In genomic region chr4:41663614-41664013, GRCm38 (mm10) we compare ENCODE assay signal across 16 mouse cellular contexts. TPM values are rescaled to one million over a fixed set of nuclear protein-coding genes. Genes with fewer than 3 reads are reported as not detected.
DNase-seq lines count a peak whose midpoint lies in the region; ATAC-seq lines count a peak whose summit lies in the region.
"Had no signal": no experiment of that assay in that cellular context is flagged by ENCODE, and none has a peak within 500 bp of the region (broad histone marks: within the 10 kb centered on the region; RNA-seq: fewer than 3 reads in every experiment).

No protein-coding gene starts in this region.

- peak overlapping the region; percentile 31; the same call in 1 of the 2 replicates for H3K9ac ChIP-seq in neural tube, embryonic 13.5 days
- no peak overlapping the region for H3K9ac ChIP-seq in hindbrain, embryonic 15.5 days
- H3K9ac ChIP-seq: intestine, embryonic 15.5 days had no signal

- 16% methylated on average over 9 of the region's 9 CpGs for WGBS in heart, embryonic 10.5 days
- WGBS in neural tube, embryonic 13.5 days: 35% methylated on average over 9 of the region's 9 CpGs
- whole genome bisulfite sequencing in hindbrain, embryonic 15.5 days: 33% methylated on average over 9 of the region's 9 CpGs

- DNase-seq in heart, embryonic 10.5 days (ENCODE audit: low spot score): no peak
- no peak for DNase-seq in heart, postnatal 36 days
- DNase-seq in neural tube, embryonic 10.5 days (ENCODE audit: extremely low spot score, low spot score): no peak
- DNase-seq in natural killer cell, adult 2 months (ENCODE audit: low spot score in 2 of 2): no peak
- DNase-seq: cerebellum, adult 8-10 months; gastrocnemius, postnatal 36 days; heart, postnatal 10 days; kidney, postnatal 36 days; layer of hippocampus, adult 9-11 months; lung, adult 18-20 months; spleen, adult 18-20 months had no signal

- no peaks in the 10 kb centered on the region for H3K9me3 ChIP-seq in heart, embryonic 10.5 days
- no peaks in the 10 kb centered on the region for H3K9me3 ChIP-seq in neural tube, embryonic 13.5 days
- H3K9me3 ChIP-seq in hindbrain, embryonic 15.5 days: no peaks in the 10 kb centered on the region
- H3K9me3 ChIP-seq: intestine, embryonic 15.5 days had no signal

- H3K4me1 ChIP-seq in heart, embryonic 10.5 days: peaks cover 77% of the 10 kb centered on the region
- peaks cover 68% of the 10 kb centered on the region for H3K4me1 ChIP-seq in neural tube, embryonic 13.5 days (replicated peaks)
- peaks cover 53% of the 10 kb centered on the region for H3K4me1 ChIP-seq in hindbrain, embryonic 15.5 days (replicated peaks)

- peak overlapping the region; percentile 4; the same call in 1 of the 2 replicates for H3K27ac ChIP-seq in heart, embryonic 10.5 days
- H3K27ac ChIP-seq in neural tube, embryonic 13.5 days (replicated peaks): peak overlapping the region; percentile 24; the same call in 1 of the 2 replicates
- H3K27ac ChIP-seq in hindbrain, embryonic 15.5 days (replicated peaks): no peak overlapping the region
- H3K27ac ChIP-seq: intestine, embryonic 15.5 days had no signal

- no peak overlapping the region for H3K4me2 ChIP-seq in neural tube, embryonic 13.5 days
- no peak overlapping the region for H3K4me2 ChIP-seq in hindbrain, embryonic 15.5 days
- H3K4me2 ChIP-seq: intestine, embryonic 15.5 days; midbrain, embryonic 11.5 days had no signal

- no peak for ATAC-seq in neural tube, embryonic 13.5 days (ENCODE audit: low read depth)
- ATAC-seq in hindbrain, embryonic 15.5 days (ENCODE audit: low FRiP score, low read depth): 0 out of 2 replicates have a peak, but pooled peaks have one; percentile 9
- ATAC-seq in megakaryocyte progenitor cell, adult 5-6 weeks (replicated peaks; ENCODE audit: poor library complexity): no peak
- ATAC-seq: intestine, embryonic 15.5 days had no signal

- peak overlapping the region; percentile 3; the same call in 1 of the 2 replicates for H3K4me3 ChIP-seq in heart, embryonic 10.5 days
- no peak overlapping the region for H3K4me3 ChIP-seq in neural tube, embryonic 13.5 days
- H3K4me3 ChIP-seq in hindbrain, embryonic 15.5 days: no peak overlapping the region
- H3K4me3 ChIP-seq: intestine, embryonic 15.5 days had no signal

- intact Hi-C loops in heart, postnatal 36 days (cut with DNase I): no loop called here

- H3K27me3 ChIP-seq in heart, embryonic 10.5 days (ENCODE audit: insufficient read depth, poor library complexity, severe bottlenecking): peaks cover 86% of the 10 kb centered on the region
- no peaks in the 10 kb centered on the region for H3K27me3 ChIP-seq in neural tube, embryonic 13.5 days
- H3K27me3 ChIP-seq in hindbrain, embryonic 15.5 days: no peaks in the 10 kb centered on the region

- H3K36me3 ChIP-seq in heart, embryonic 10.5 days: no peaks in the 10 kb centered on the region
- 0 out of 2 replicates have a peak, but pooled peaks cover 7% of the 10 kb centered on the region for H3K36me3 ChIP-seq in neural tube, embryonic 13.5 days
- no peaks in the 10 kb centered on the region for H3K36me3 ChIP-seq in hindbrain, embryonic 15.5 days
- H3K36me3 ChIP-seq: intestine, embryonic 15.5 days had no signal

RNA-seq across cellular contexts. Expression of gene Enho, which starts 23.5 kb away (rescaled TPM):
- polyA plus RNA-seq in heart, embryonic 10.5 days (2016; fragmentation: Nextera tagmentation; extraction: Ambion mirVana): 5.3 and 8.9 TPM in 2 replicates
- total RNA-seq in heart, postnatal 36 days (2021): 1 to 10 TPM; 9.1 to 9.9 TPM
- 79.3 and 81.9 TPM in 2 replicates for polyA plus RNA-seq in neural tube, embryonic 13.5 days (2015; fragmentation: Nextera tagmentation; extraction: Ambion mirVana)
- 106 and 122 TPM in 2 replicates for polyA plus RNA-seq in hindbrain, embryonic 15.5 days (2015; fragmentation: Nextera tagmentation; extraction: Ambion mirVana)
- not detected in 2 replicates for total RNA-seq in megakaryocyte progenitor cell, adult 5-6 weeks (2015)
- total RNA-seq in megakaryocyte progenitor cell, adult 5-6 weeks (2017): not detected in 2 replicates

RNA-seq across cellular contexts. Expression of gene Cntfr, which starts 33.3 kb away (rescaled TPM):
- 2.6 and 8.9 TPM in 2 replicates for polyA plus RNA-seq in heart, embryonic 10.5 days (2016; fragmentation: Nextera tagmentation; extraction: Ambion mirVana)
- 1 to 10 TPM; 2.6 to 3.8 TPM for total RNA-seq in heart, postnatal 36 days (2021)
- 28.9 and 29.7 TPM in 2 replicates for polyA plus RNA-seq in neural tube, embryonic 13.5 days (2015; fragmentation: Nextera tagmentation; extraction: Ambion mirVana)
- polyA plus RNA-seq in hindbrain, embryonic 15.5 days (2015; fragmentation: Nextera tagmentation; extraction: Ambion mirVana): 29.1 and 33.0 TPM in 2 replicates
- not detected in 2 replicates for total RNA-seq in megakaryocyte progenitor cell, adult 5-6 weeks (2015)
- not detected in 2 replicates for total RNA-seq in megakaryocyte progenitor cell, adult 5-6 weeks (2017)

RNA-seq across cellular contexts. Expression of gene Il11ra1, which starts 36.2 kb away (rescaled TPM):
- 144 and 147 TPM in 2 replicates for polyA plus RNA-seq in heart, embryonic 10.5 days (2016; fragmentation: Nextera tagmentation; extraction: Ambion mirVana)
- total RNA-seq in heart, postnatal 36 days (2021): 10 to 100 TPM; 85.5 to 91.8 TPM
- 53.6 and 60.2 TPM in 2 replicates for polyA plus RNA-seq in neural tube, embryonic 13.5 days (2015; fragmentation: Nextera tagmentation; extraction: Ambion mirVana)
- polyA plus RNA-seq in hindbrain, embryonic 15.5 days (2015; fragmentation: Nextera tagmentation; extraction: Ambion mirVana): 39.4 and 41.6 TPM in 2 replicates
- 28.2 and 46.9 TPM in 2 replicates for total RNA-seq in megakaryocyte progenitor cell, adult 5-6 weeks (2015)
- total RNA-seq in megakaryocyte progenitor cell, adult 5-6 weeks (2017): 132 and 149 TPM in 2 replicates

RNA-seq across cellular contexts. Expression of gene Rpp25l, which starts 49.7 kb away (rescaled TPM):
- polyA plus RNA-seq in heart, embryonic 10.5 days (2016; fragmentation: Nextera tagmentation; extraction: Ambion mirVana): 54.5 and 71.3 TPM in 2 replicates
- 10 to 100 TPM; 31.6 to 32.3 TPM for total RNA-seq in heart, postnatal 36 days (2021)
- polyA plus RNA-seq in neural tube, embryonic 13.5 days (2015; fragmentation: Nextera tagmentation; extraction: Ambion mirVana): 62.6 and 63.4 TPM in 2 replicates
- polyA plus RNA-seq in hindbrain, embryonic 15.5 days (2015; fragmentation: Nextera tagmentation; extraction: Ambion mirVana): 58.7 and 58.8 TPM in 2 replicates
- total RNA-seq in megakaryocyte progenitor cell, adult 5-6 weeks (2015): 17.5 and 24.4 TPM in 2 replicates
- total RNA-seq in megakaryocyte progenitor cell, adult 5-6 weeks (2017): 22.5 and 23.0 TPM in 2 replicates

RNA-seq across cellular contexts. Expression of gene Dctn3, which starts 59.4 kb away (rescaled TPM):
- 143 and 146 TPM in 2 replicates for polyA plus RNA-seq in heart, embryonic 10.5 days (2016; fragmentation: Nextera tagmentation; extraction: Ambion mirVana)
- 10 to 100 TPM; 70.7 to 77.7 TPM for total RNA-seq in heart, postnatal 36 days (2021)
- polyA plus RNA-seq in neural tube, embryonic 13.5 days (2015; fragmentation: Nextera tagmentation; extraction: Ambion mirVana): 278 and 317 TPM in 2 replicates
- polyA plus RNA-seq in hindbrain, embryonic 15.5 days (2015; fragmentation: Nextera tagmentation; extraction: Ambion mirVana): 298 and 299 TPM in 2 replicates
- 57.9 and 75.6 TPM in 2 replicates for total RNA-seq in megakaryocyte progenitor cell, adult 5-6 weeks (2015)
- 73.4 and 94.6 TPM in 2 replicates for total RNA-seq in megakaryocyte progenitor cell, adult 5-6 weeks (2017)
